Mouse (Mus musculus) MEL (cell line): ENCODE results near the gene Mcub. TPM values are rescaled to one million over a fixed set of nuclear protein-coding genes. Genes with fewer than 3 reads are reported as not detected.

Experiments
- DNase-seq: peaks from one replicate; pipeline ENCODE4 v3.0.0; 2011; ENCODE audit warnings: low read depth, low spot score
- H3K27ac ChIP-seq: 2 replicates; pipeline ENCODE4 v1.5.1; 2012; ENCODE audit warnings: low read depth, mild to moderate bottlenecking, control low read depth, low read length, moderate library complexity; ENCODE audit not compliant: control insufficient read depth
- H3K27me3 ChIP-seq, 2 experiments: fragments of 150-350 bp in 1 of 2; sonication (generic) in 1 of 2; 2 replicates each; pipeline ENCODE4 v1.6.1; 2012; ENCODE audit warnings: low read length in 2 of 2, mild to moderate bottlenecking in 2 of 2, improper control_type of control experiment in 1 of 2, moderate library complexity in 1 of 2; ENCODE audit not compliant: insufficient read depth in 2 of 2, control insufficient read depth in 1 of 2
- H3K36me3 ChIP-seq, 2 experiments: 2 replicates each; pipeline ENCODE4 v1.6.1; 2012 to 2014; ENCODE audit warnings: low read length in 2 of 2, improper control_type of control experiment in 1 of 2, inconsistent platforms in 1 of 2, mild to moderate bottlenecking in 1 of 2; ENCODE audit not compliant: insufficient read depth in 2 of 2, control insufficient read depth in 1 of 2
- H3K4me1 ChIP-seq, 2 experiments: fragments of 150-350 bp in 1 of 2; sonication (generic) in 1 of 2; 2 replicates each; pipeline ENCODE4 v1.6.1; 2012; ENCODE audit warnings: low read length in 2 of 2, improper control_type of control experiment in 1 of 2, mild to moderate bottlenecking in 1 of 2; ENCODE audit not compliant: insufficient read depth in 2 of 2, control insufficient read depth in 1 of 2
- H3K4me3 ChIP-seq, 2 experiments: fragments of 150-350 bp in 1 of 2; sonication (generic) in 1 of 2; 2 replicates each; pipeline ENCODE4 v1.5.1; 2012; ENCODE audit warnings: low read depth in 2 of 2, low read length in 2 of 2, mild to moderate bottlenecking in 2 of 2, moderate library complexity in 2 of 2, control low read depth in 1 of 2, improper control_type of control experiment in 1 of 2; ENCODE audit not compliant: control insufficient read depth in 1 of 2, insufficient read depth in 1 of 2
- H3K79me2 ChIP-seq: 2 replicates; pipeline ENCODE4 v1.6.1; 2012; ENCODE audit warnings: mild to moderate bottlenecking, low read length, moderate library complexity; ENCODE audit not compliant: control insufficient read depth, poor library complexity, insufficient read depth
- H3K9ac ChIP-seq: 2 replicates; pipeline ENCODE4 v1.6.1; 2012; ENCODE audit warnings: low read depth, mild to moderate bottlenecking, control low read depth, low read length, moderate library complexity; ENCODE audit not compliant: control insufficient read depth, poor library complexity, severe bottlenecking
- H3K9me3 ChIP-seq: fragments of 150-350 bp; sonication (generic); replicated peaks from 2 replicates; pipeline ENCODE4 v1.6.1; 2012; ENCODE audit warnings: mild to moderate bottlenecking, low read length, improper control_type of control experiment, moderate library complexity; ENCODE audit not compliant: insufficient read depth
- CHD2 ChIP-seq: IDR thresholded peaks from 2 replicates; pipeline ENCODE4 v1.6.1; 2011; ENCODE audit warnings: low read length, improper control_type of control experiment
- CTCF ChIP-seq, 3 experiments: IDR thresholded peaks in 2 of 3; conservative IDR thresholded peaks in 1 of 3; 2 replicates each; pipeline ENCODE4 v1.5.1; 2011 to 2012; ENCODE audit warnings: low read length in 3 of 3, low read depth in 2 of 3, mild to moderate bottlenecking in 2 of 3, improper control_type of control experiment in 1 of 3, inconsistent platforms in 1 of 3, mixed read lengths in 1 of 3, moderate library complexity in 1 of 3; ENCODE audit not compliant: control insufficient read depth in 1 of 3, insufficient read depth in 1 of 3, poor library complexity in 1 of 3, severe bottlenecking in 1 of 3
- E2F4 ChIP-seq: IDR thresholded peaks from 2 replicates; pipeline ENCODE4 v1.6.1; 2011; ENCODE audit warnings: low read depth, low read length, improper control_type of control experiment, borderline replicate concordance
- ELF1 ChIP-seq: IDR thresholded peaks from 2 replicates; pipeline ENCODE4 v1.6.1; 2014; ENCODE audit warnings: low read depth, mild to moderate bottlenecking, inconsistent platforms, low read length, improper control_type of control experiment, moderate library complexity
- EP300 ChIP-seq, 2 experiments: IDR thresholded peaks; 2 replicates each; pipeline ENCODE4 v1.6.1; 2011; ENCODE audit warnings: improper control_type of control experiment in 2 of 2, low read length in 2 of 2, low read depth in 1 of 2, mild to moderate bottlenecking in 1 of 2
- GABPA ChIP-seq: IDR thresholded peaks from 2 replicates; pipeline ENCODE4 v1.6.1; 2012; ENCODE audit warnings: low read depth, mild to moderate bottlenecking, inconsistent platforms, low read length, improper control_type of control experiment, moderate library complexity
- GATA1 ChIP-seq: IDR thresholded peaks from 2 replicates; pipeline ENCODE4 v1.6.1; 2011; ENCODE audit warnings: low read depth, low read length, improper control_type of control experiment
- HCFC1 ChIP-seq: IDR thresholded peaks from 2 replicates; pipeline ENCODE4 v1.6.1; 2012; ENCODE audit warnings: low read depth, mild to moderate bottlenecking, inconsistent platforms, low read length, improper control_type of control experiment, moderate library complexity
- JUND ChIP-seq: IDR thresholded peaks from 2 replicates; pipeline ENCODE4 v1.6.1; 2011; ENCODE audit warnings: low read depth, mild to moderate bottlenecking, improper control_type of control experiment, low read length
- KAT2A ChIP-seq: conservative IDR thresholded peaks from 2 replicates; pipeline ENCODE4 v1.6.1; 2012; ENCODE audit warnings: low read depth, low read length, improper control_type of control experiment, inconsistent platforms
- MAZ ChIP-seq: IDR thresholded peaks from 2 replicates; pipeline ENCODE4 v1.6.1; 2012; ENCODE audit warnings: low read depth, mild to moderate bottlenecking, inconsistent platforms, low read length, improper control_type of control experiment
- MEF2A ChIP-seq: IDR thresholded peaks from 2 replicates; pipeline ENCODE4 v1.6.1; 2014; ENCODE audit warnings: low read depth, mild to moderate bottlenecking, inconsistent platforms, low read length, improper control_type of control experiment; ENCODE audit not compliant: poor library complexity, insufficient replicate concordance, severe bottlenecking; ENCODE audit errors: extremely low read depth
- MYB ChIP-seq: IDR thresholded peaks from 2 replicates; pipeline ENCODE4 v1.6.1; 2011; ENCODE audit warnings: mild to moderate bottlenecking, low read depth, low read length, improper control_type of control experiment
- MYC ChIP-seq: IDR thresholded peaks from 2 replicates; pipeline ENCODE4 v1.6.1; 2011; ENCODE audit warnings: low read depth, mild to moderate bottlenecking, low read length, improper control_type of control experiment, moderate library complexity
- NELFE ChIP-seq: IDR thresholded peaks from 2 replicates; pipeline ENCODE4 v1.6.1; 2011; ENCODE audit warnings: low read depth, low read length, improper control_type of control experiment
- NRF1 ChIP-seq: IDR thresholded peaks from 2 replicates; pipeline ENCODE4 v1.6.1; 2014; ENCODE audit warnings: low read depth, mild to moderate bottlenecking, inconsistent platforms, low read length, improper control_type of control experiment, moderate library complexity; ENCODE audit not compliant: poor library complexity, insufficient read depth, severe bottlenecking
- RCOR1 ChIP-seq: IDR thresholded peaks from 2 replicates; pipeline ENCODE4 v1.6.1; 2012; ENCODE audit warnings: low read depth, mild to moderate bottlenecking, inconsistent platforms, low read length, improper control_type of control experiment
- SIN3A ChIP-seq: IDR thresholded peaks from 2 replicates; pipeline ENCODE4 v1.6.1; 2012; ENCODE audit warnings: low read length, improper control_type of control experiment, inconsistent platforms
- SMC3 ChIP-seq: IDR thresholded peaks from 2 replicates; pipeline ENCODE4 v1.6.1; 2011; ENCODE audit warnings: low read depth, low read length, improper control_type of control experiment
- TAL1 ChIP-seq: IDR thresholded peaks from 2 replicates; pipeline ENCODE4 v1.6.1; 2012; ENCODE audit warnings: mild to moderate bottlenecking, inconsistent platforms, low read length, moderate library complexity, mixed read lengths
- UBTF ChIP-seq: IDR thresholded peaks from 2 replicates; pipeline ENCODE4 v1.6.1; 2012; ENCODE audit warnings: low read depth, mild to moderate bottlenecking, inconsistent platforms, low read length, improper control_type of control experiment, moderate library complexity, borderline replicate concordance; ENCODE audit not compliant: insufficient read depth
- USF1 ChIP-seq: IDR thresholded peaks from 2 replicates; pipeline ENCODE4 v1.6.1; 2014; ENCODE audit warnings: low read depth, mild to moderate bottlenecking, inconsistent platforms, low read length, improper control_type of control experiment, moderate library complexity
- ZC3H11A ChIP-seq: IDR thresholded peaks from 2 replicates; pipeline ENCODE4 v1.6.1; 2012; ENCODE audit warnings: low read depth, mild to moderate bottlenecking, inconsistent platforms, low read length, improper control_type of control experiment
- ZKSCAN1 ChIP-seq: IDR thresholded peaks from 2 replicates; pipeline ENCODE4 v1.6.1; 2012; ENCODE audit warnings: low read depth, mild to moderate bottlenecking, inconsistent platforms, low read length, improper control_type of control experiment, moderate library complexity
- ZMIZ1 ChIP-seq: IDR thresholded peaks from 2 replicates; pipeline ENCODE4 v1.6.1; 2012; ENCODE audit warnings: low read depth, mild to moderate bottlenecking, inconsistent platforms, low read length, improper control_type of control experiment, moderate library complexity
- ZNF384 ChIP-seq: IDR thresholded peaks from 2 replicates; pipeline ENCODE4 v1.6.1; 2012; ENCODE audit warnings: low read depth, mild to moderate bottlenecking, inconsistent platforms, low read length, improper control_type of control experiment
- polyA plus RNA-seq, 2 experiments: library from polyadenylated mRNA; stranded (reverse) in 1 of 2; unstranded in 1 of 2; fragments of >175 nt in 1 of 2; fragments of >200 nt in 1 of 2; gene quantifications; 2 replicates each; pipeline versions ENCODE4 v1.2.1 to v1.2.4; 2012; ENCODE audit warnings: low replicate concordance in 2 of 2, low read depth in 1 of 2; ENCODE audit not compliant: insufficient read length in 2 of 2, insufficient read depth in 1 of 2, missing spikeins in 1 of 2
- total RNA-seq: library from RNA; depleted of rRNA; stranded (reverse); fragments of 300-350 nt; gene quantifications from 2 replicates; pipeline ENCODE4 v1.2.3, GENCODE M21; 2012

Gene Mcub
- total and polyA plus RNA-seq, 3 experiments: not detected

DNA sequence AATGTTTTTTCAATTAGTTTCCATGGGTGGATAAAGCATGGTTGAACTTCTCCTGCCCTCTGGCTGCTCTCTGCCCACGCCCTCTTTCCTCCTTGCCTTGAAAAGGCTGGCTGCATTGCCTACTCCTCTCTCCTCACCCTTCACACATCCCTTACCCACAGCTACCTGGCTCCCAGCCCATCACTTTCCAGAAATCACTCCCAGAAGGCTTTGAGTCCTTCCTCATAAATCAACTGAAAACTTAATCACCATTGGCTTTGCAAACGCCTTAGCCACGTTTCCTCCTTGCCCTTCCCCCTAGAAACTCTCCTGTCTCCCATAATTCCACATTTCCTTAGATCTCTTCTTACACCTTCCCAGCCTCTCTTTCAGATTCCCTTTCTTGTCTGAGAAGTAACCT lies 32.2 kb downstream of the Mcub start:
- no peaks in the 10 kb centered on the region for H3K9me3 ChIP-seq
- H3K4me3 ChIP-seq: no peak overlapping the region
- H3K27ac ChIP-seq: no peak overlapping the region
- H3K36me3 ChIP-seq: no peaks in the 10 kb centered on the region
- H3K79me2 ChIP-seq: no peaks in the 10 kb centered on the region
- H3K4me1 ChIP-seq: no peaks in the 10 kb centered on the region
- no peaks in the 10 kb centered on the region for H3K27me3 ChIP-seq
- no peak for TF ChIP-seq MYB
- no peak for TF ChIP-seq UBTF
- no peak for TF ChIP-seq GATA1
- TF ChIP-seq TAL1: no peak
- TF ChIP-seq SMC3: no peak
- no peak for TF ChIP-seq JUND
- TF ChIP-seq ZKSCAN1: no peak
- no peak for TF ChIP-seq ELF1
- no peak for TF ChIP-seq ZMIZ1
- no peak for TF ChIP-seq GABPA
- TF ChIP-seq NELFE: no peak
- TF ChIP-seq SIN3A: no peak
- no peak for TF ChIP-seq EP300 (IDR thresholded peaks at IDR 0.05; ENCODE audit: low read depth in 1 of 2, low read length in 2 of 2)
- TF ChIP-seq RCOR1: no peak
- TF ChIP-seq CTCF (IDR thresholded peaks at IDR 0.05 in 2 of 3, conservative IDR thresholded peaks at IDR 0.05 in 1 of 3; ENCODE audit: control insufficient read depth in 1 of 3, insufficient read depth in 1 of 3, low read depth in 2 of 3, low read length in 3 of 3, poor library complexity in 1 of 3, severe bottlenecking in 1 of 3): no peak
- no peak for TF ChIP-seq MAZ
- H3K9ac ChIP-seq: no peak overlapping the region
- DNase-seq: no peak

DNA sequence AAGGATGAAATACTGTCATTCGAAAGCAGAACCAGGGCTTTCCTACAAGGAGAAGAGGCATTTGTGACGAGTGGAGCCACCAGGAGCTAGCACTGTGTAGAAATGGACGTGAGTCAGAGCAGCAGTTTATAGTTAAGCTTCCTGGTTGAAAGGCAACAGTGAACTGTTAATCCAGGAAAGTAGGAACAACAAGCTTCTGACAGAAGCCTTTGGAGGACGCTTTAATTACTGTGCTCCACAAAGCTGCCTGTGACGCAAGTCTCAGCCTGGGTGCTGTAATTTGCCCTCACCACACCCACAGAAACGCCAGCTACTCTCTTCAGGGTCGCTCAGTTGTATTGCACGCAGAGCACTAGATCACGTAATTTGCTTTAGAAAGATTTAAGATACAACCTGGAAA lies 33.4 kb downstream of the Mcub start:
- Histone ChIP-seq H3K4me3 (no peak overlapping the region), H3K9me3 (no peaks in the 10 kb centered on the region), H3K9ac (no peak overlapping the region), H3K79me2 (no peaks in the 10 kb centered on the region), H3K4me1 (no peaks in the 10 kb centered on the region), H3K27me3 (no peaks in the 10 kb centered on the region), H3K27ac (no peak overlapping the region), H3K36me3 (no peaks in the 10 kb centered on the region)
- no peak for DNase-seq
- TF ChIP-seq ZC3H11A (no peak), MEF2A (no peak), KAT2A (no peak), MYC (no peak), CTCF (IDR thresholded peaks at IDR 0.05 in 2 of 3, conservative IDR thresholded peaks at IDR 0.05 in 1 of 3; ENCODE audit: control insufficient read depth in 1 of 3, insufficient read depth in 1 of 3, low read depth in 2 of 3, low read length in 3 of 3, poor library complexity in 1 of 3, severe bottlenecking in 1 of 3) (no peak), TAL1 (no peak), EP300 (IDR thresholded peaks at IDR 0.05; ENCODE audit: low read depth in 1 of 2, low read length in 2 of 2) (no peak), NRF1 (no peak), MAZ (no peak), HCFC1 (no peak), ELF1 (no peak), E2F4 (no peak), CHD2 (no peak), USF1 (no peak), JUND (no peak), ZKSCAN1 (no peak), ZNF384 (no peak)
